In the genomic region with DNA sequence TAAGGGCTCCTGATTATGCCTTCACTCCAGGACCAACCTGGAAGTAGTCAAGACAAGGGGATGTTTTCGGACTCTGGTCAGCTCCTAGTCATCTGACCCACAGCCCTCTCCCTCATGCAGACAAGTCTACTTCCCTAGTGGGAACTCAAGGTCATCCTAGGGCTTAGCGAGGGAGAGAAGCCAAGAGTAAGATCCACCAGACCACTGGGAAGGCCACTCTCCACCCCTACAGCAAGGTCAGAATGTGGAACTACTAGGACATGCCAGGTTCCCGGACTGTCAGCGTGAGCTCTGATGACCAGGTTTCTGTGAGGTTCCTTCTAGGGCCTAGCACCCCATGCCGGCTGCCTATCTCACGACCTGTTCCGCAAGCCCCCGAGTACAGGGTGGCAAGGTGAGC, we compare ENCODE assay signal across 22 mouse cellular contexts. TPM values are rescaled to one million over a fixed set of nuclear protein-coding genes. Genes with fewer than 3 reads are reported as not detected.
DNase-seq lines count a peak whose midpoint lies in the region; ATAC-seq and TF ChIP-seq lines count a peak whose summit lies in the region.
"Had no signal": no experiment of that assay in that cellular context is flagged by ENCODE, and none has a peak within 500 bp of the region (broad histone marks: within the 10 kb centered on the region; RNA-seq: fewer than 3 reads in every experiment).

No protein-coding gene starts in this region.

- 73% methylated on average over 8 of the region's 8 CpGs for WGBS in heart, embryonic 13.5 days
- 96% methylated on average over 8 of the region's 8 CpGs for WGBS in hindbrain, embryonic 11.5 days

- peak overlapping the region; percentile 54; the same call in 1 of the 2 replicates for H3K27ac ChIP-seq in gastrocnemius, adult 2 months
- peak overlapping the region; percentile 76 for H3K27ac ChIP-seq in heart, embryonic 13.5 days (replicated peaks)
- no peak overlapping the region for H3K27ac ChIP-seq in hindbrain, embryonic 11.5 days (ENCODE audit: low read depth, low read length)
- H3K27ac ChIP-seq: embryonic facial prominence, embryonic 12.5 days; hindbrain, embryonic 15.5 days; limb, embryonic 12.5 days; neural tube, embryonic 12.5 days had no signal

- peaks cover 51% of the 10 kb centered on the region for H3K4me1 ChIP-seq in heart, embryonic 13.5 days
- peaks cover 8% of the 10 kb centered on the region for H3K4me1 ChIP-seq in hindbrain, embryonic 11.5 days (replicated peaks; ENCODE audit: control insufficient read depth, insufficient read depth, low read length)
- H3K4me1 ChIP-seq: embryonic facial prominence, embryonic 12.5 days had no signal

- TF ChIP-seq CTCF in gastrocnemius, adult 2 months (IDR thresholded peaks at IDR 0.05), result no peak

- no peaks in the 10 kb centered on the region for H3K9me3 ChIP-seq in heart, embryonic 13.5 days
- H3K9me3 ChIP-seq in hindbrain, embryonic 11.5 days (ENCODE audit: control insufficient read depth, low read length), result no peaks in the 10 kb centered on the region
- H3K9me3 ChIP-seq: embryonic facial prominence, embryonic 12.5 days; hindbrain, embryonic 15.5 days; limb, embryonic 12.5 days; neural tube, embryonic 12.5 days had no signal

- intact Hi-C loops in gastrocnemius, adult 2 months (cut with DNase I), result no loop called here
- intact Hi-C loops in gastrocnemius, postnatal 14 days (cut with DNase I; ENCODE audit: low total_unique reads), result no loop called here
- intact Hi-C loops in heart, postnatal 36 days (cut with DNase I), result loop anchor here (5.0 kb wide), 1 partner anchor 411 kb away; no protein-coding TSS in a partner anchor

- H3K36me3 ChIP-seq in heart, embryonic 13.5 days, result peaks cover 97% of the 10 kb centered on the region
- H3K36me3 ChIP-seq in hindbrain, embryonic 11.5 days (ENCODE audit: control insufficient read depth, insufficient read depth, low read length), result peaks cover 23% of the 10 kb centered on the region

- no peak overlapping the region for H3K4me2 ChIP-seq in heart, embryonic 13.5 days
- H3K4me2 ChIP-seq in hindbrain, embryonic 11.5 days (replicated peaks; ENCODE audit: low read depth, low read length), result no peak overlapping the region
- H3K4me2 ChIP-seq: embryonic facial prominence, embryonic 12.5 days; hindbrain, embryonic 15.5 days; limb, embryonic 12.5 days; liver, embryonic 11.5 days; midbrain, embryonic 11.5 days; neural tube, embryonic 12.5 days had no signal

- DNase-seq in gastrocnemius, adult 2 months, result no peak
- DNase-seq in gastrocnemius, postnatal 14 days, result no peak
- DNase-seq in heart, postnatal 36 days, result no peak
- peak; percentile 55 for DNase-seq in adrenal gland, postnatal 10 days
- peak; percentile 57 for DNase-seq in adrenal gland, postnatal 14 days
- DNase-seq in hindbrain, embryonic 11.5 days (ENCODE audit: low spot score), result no peak
- DNase-seq: B cell, adult 2 months; cerebellum, adult 11-12 months; embryo, embryonic 11 days; liver, postnatal 0 days; thymus, postnatal 4 days had no signal

- H3K9ac ChIP-seq in heart, embryonic 13.5 days, result peak overlapping the region; percentile 58
- H3K9ac ChIP-seq in hindbrain, embryonic 11.5 days (ENCODE audit: low read depth, low read length), result no peak overlapping the region
- H3K9ac ChIP-seq: embryonic facial prominence, embryonic 12.5 days; hindbrain, embryonic 15.5 days; limb, embryonic 12.5 days; liver, postnatal 0 days; neural tube, embryonic 12.5 days had no signal

- H3K27me3 ChIP-seq in heart, embryonic 13.5 days (replicated peaks), result no peaks in the 10 kb centered on the region
- H3K27me3 ChIP-seq in hindbrain, embryonic 11.5 days (ENCODE audit: control insufficient read depth, insufficient read depth, low read length), result no peaks in the 10 kb centered on the region
- H3K27me3 ChIP-seq: embryonic facial prominence, embryonic 12.5 days; hindbrain, embryonic 15.5 days; limb, embryonic 12.5 days; neural tube, embryonic 12.5 days had no signal

- no peak for ATAC-seq in heart, embryonic 13.5 days (ENCODE audit: extremely low read depth, insufficient number of reproducible peaks, low FRiP score, low TSS enrichment)
- ATAC-seq in hindbrain, embryonic 11.5 days (ENCODE audit: low FRiP score), result no peak
- ATAC-seq: forebrain, embryonic 16.5 days; inflammation-experienced regulatory T-cells, adult 6 months; liver, postnatal 0 days had no signal

- H3K4me3 ChIP-seq in gastrocnemius, adult 2 months, result no peak overlapping the region
- H3K4me3 ChIP-seq in heart, embryonic 13.5 days, result no peak overlapping the region
- no peak overlapping the region for H3K4me3 ChIP-seq in hindbrain, embryonic 11.5 days (ENCODE audit: low read depth, low read length)
- H3K4me3 ChIP-seq: embryonic facial prominence, embryonic 12.5 days; hindbrain, embryonic 15.5 days; left cerebral cortex, adult 2 months; limb, embryonic 12.5 days; myocyte; neural tube, embryonic 12.5 days had no signal

RNA-seq across cellular contexts. Expression of a gene that starts 23.7 kb away (rescaled TPM):
- 10 to 100 TPM; 10.9 to 13.0 TPM for total RNA-seq in gastrocnemius, adult 2 months (2021)
- 10 to 100 TPM; 24.7 to 36.6 TPM for total RNA-seq in gastrocnemius, postnatal 14 days (2021)
- polyA plus RNA-seq in heart, embryonic 13.5 days (2015; fragmentation: Nextera tagmentation; extraction: Ambion mirVana), result 9.1 and 10.9 TPM in 2 replicates
- total RNA-seq in heart, postnatal 36 days (2021), result 10 to 100 TPM; 18.9 to 21.9 TPM
- 10 to 100 TPM; 47.7 to 56.6 TPM for total RNA-seq in adrenal gland, postnatal 10 days (2021)
- 60.2 and 68.8 TPM in 2 replicates for total RNA-seq in adrenal gland, postnatal 14 days (2021)
- 28.7 and 35.6 TPM in 2 replicates for polyA plus RNA-seq in hindbrain, embryonic 11.5 days (2014; fragmentation: Nextera tagmentation; extraction: Ambion mirVana)

Comparison
In these comparisons a context has a peak if more than half of its experiments do, and no peak if none do; other contexts are left out.
1. DNase-seq: peak in adrenal gland, postnatal 10 days (single experiment) and adrenal gland, postnatal 14 days (single experiment); none in gastrocnemius, adult 2 months (single experiment), gastrocnemius, postnatal 14 days (single experiment), heart, postnatal 36 days (0 of 2) and hindbrain, embryonic 11.5 days (single experiment).